Mouse (Mus musculus) fibroblast of lung, adult 2 months (primary cell): ENCODE measurements at regions not wholly inside any gene's neighbourhood (a gene's known extent, or its start where the extent isn't known, plus 50 kb on each side); places are given as distances from the start of the nearest gene placed in this dataset.

Experiments used
- DNase-seq: peaks from one replicate; pipeline ENCODE4 v3.0.0-alpha.2; 2011; ENCODE audit warnings: low read depth

DNA sequence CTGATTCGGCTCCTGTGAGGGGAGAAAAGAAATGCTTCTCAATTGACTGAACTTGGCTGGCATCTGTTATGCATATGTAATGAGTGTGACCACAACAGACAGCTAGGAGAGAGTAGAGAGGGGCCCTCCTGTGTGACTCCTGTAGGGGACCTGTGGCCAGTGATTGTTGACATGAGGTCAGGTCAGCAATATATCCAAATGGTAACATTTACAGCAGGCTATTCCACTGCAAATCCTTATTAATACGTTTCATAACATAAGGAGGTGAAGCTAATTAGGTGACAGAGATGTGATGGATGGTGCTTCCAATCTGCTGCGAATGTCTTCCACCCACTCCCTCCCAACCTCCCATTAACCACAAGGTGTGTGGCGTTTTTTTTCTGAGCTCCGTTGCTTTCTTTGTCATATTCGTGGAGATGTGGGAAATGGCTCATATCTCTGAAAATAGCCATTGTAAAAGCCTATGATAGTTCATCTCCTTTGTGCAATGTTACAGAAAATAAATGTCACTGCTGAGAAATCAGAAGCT is 309.5 kb downstream of the Irx1 start:
- DNase-seq = no peak

DNA sequence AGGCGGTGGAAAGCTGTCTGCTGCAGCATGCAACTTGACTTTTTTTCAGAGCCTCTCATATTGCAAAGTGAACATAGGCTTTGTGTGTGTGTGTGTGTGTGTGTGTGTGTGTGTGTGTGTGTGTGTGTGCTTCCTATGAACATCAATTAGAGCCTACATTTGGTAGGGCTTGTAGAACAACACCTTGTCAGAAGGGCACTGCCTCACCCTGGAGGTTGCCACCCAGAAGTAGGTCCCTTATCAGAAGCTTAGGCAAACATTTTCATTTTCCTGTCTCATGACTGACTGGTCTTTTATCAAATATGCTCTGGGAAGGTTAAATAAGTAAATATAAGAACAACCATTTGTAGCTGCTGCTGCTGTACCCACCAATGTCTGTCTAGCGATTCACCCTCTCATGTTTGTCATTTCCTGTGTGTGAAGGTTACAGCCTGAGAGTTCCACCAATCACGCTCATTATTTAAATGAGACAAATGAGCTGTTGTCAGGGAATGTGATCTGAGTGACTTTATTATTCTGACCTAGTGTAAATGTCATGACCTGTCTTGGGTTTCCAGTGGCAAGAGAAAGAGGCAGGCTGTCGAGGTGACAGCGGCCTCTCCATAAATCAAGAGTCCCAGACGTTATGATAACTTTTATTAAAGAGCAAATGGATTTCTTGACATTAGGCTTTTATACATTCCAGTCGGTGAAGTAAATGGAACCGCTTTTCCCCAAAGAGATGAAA is 310.1 kb downstream of the Irx1 start:
- no peak for DNase-seq

DNA sequence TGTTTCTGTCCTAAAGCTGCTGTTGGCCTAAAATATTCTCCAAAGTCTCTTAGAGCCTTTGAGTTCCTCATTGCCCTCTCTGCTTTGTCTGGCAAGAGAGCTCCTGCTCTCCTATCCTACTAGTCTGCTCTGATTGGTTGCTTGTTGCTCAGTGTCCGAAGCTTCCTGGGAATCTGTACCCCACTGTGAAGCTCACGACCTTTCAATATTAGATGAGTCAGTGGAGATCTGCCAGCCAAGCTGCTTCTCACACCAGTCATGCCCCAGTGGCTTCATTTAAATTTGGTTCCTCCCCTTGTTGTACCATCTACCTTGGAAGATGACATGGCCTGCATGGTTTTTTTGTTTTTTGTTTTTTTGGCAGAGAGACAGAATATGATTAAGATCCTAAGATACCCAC is 313.6 kb downstream of the Irx1 start:
- DNase-seq = no peak

DNA sequence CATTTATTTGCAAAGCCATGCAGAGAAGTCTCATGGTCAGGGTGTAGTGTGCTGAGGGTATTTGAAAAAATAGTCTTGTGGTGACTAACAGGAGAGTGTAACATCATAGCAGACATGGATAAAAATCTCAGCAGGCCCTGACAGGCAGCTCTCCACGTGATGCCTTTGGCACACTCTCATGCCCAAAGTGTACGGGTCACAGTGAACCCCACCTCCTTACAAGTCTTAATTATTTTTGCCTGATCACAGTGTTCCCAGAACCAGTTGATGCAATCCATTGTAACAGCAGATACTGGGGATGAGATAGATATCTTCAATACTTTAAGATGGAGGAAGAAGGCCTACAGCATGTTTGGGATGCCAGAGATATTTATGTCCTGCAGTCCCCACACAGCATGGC is 314.5 kb downstream of the Irx1 start:
- peak; percentile 69 for DNase-seq

DNA sequence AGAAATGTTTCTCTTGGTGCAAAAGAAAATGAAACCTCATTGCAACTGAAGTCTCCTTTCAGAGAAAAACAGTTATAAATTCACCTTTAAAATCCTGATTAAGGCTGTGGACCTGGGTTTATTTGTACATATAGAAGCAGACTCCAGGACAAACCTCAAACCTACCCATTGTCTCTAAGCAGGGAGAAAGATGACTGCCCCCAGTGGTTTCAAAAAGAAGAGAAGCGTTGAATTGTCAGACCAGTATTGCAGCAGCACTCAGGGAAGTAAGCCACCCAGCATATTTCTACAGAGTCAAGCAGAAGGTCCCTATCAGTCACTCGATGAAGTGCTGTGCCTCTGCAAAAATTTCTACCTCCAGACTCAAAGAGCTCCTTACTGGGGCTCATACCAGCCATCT is 332.1 kb downstream of the Irx1 start:
- DNase-seq = no peak

DNA sequence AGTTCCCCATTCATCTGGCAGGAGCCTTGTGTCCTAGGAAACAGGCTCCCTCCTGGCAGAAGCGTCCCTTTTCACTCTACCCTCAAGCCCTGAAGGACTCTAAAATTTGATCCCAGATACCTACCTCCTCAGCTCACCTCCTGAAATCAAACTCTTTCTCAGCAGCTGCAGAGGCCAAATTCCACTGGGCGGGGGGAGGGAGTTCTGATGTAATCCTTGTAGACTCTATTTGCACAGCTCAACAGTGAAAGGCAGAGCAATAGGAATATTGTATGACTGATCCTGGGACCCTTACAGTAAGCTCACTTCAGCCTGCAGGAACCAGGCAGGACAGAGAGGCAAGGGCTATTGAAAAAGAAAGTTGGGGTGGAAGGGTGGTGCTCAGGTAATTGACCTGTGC is 346.3 kb downstream of the Irx1 start:
- no peak for DNase-seq

DNA sequence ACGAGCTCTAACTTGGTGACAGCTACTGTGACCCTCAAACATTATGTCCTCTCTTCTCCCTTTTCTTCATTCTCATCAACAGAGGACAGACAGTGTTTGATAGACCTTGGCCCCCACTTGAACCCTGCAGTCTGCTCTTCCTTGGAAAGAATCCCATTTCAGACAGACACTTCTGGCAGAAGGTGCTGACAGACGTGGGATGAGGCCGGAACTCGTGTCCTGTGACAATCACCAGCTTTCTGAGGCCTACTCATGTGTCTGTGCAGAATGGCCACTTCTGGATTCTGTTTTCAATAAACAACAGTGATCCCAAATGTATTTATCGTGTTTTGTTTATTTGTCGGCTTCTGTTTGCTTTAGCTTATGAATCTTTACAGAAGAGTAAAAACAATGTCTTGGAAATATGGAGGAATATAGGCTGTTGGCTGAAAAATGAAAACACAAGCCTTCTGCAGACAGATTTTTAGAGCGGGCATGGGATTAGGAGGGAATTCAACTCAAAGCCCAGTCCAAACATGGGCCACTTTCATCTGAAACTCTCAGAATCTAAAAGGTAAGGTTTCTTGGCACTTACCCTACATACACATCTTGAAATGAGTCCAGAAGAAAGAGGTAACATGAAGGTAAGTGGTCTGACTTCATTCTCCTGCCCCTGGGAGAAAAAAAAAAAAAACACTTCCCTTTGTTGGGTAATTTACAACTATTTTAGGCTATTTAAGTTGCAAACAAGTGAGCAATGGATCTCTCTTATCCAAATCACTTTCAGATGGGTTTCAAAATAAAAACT is 350.9 kb downstream of the Irx1 start:
- DNase-seq = no peak

DNA sequence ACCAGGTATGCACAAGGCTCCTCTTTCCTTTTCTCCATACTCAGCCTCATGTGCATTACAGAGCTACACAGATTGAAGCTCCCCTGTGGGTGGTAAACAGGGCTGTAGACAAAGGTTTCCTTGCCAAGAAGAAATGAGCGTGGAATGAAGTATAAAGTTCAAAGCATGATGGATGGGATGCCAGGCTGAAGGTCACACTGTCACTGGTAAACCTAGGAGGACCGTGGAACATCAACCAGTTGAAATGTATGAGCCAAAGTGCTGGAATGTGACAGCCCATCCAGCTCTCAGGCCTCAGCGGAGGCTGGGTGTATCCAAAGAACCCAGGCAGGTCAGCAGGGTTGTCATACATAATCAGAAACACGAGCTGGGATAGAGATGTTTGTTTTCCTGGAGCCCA is 381.0 kb downstream of the Irx1 start:
- DNase-seq = peak; percentile 20

DNA sequence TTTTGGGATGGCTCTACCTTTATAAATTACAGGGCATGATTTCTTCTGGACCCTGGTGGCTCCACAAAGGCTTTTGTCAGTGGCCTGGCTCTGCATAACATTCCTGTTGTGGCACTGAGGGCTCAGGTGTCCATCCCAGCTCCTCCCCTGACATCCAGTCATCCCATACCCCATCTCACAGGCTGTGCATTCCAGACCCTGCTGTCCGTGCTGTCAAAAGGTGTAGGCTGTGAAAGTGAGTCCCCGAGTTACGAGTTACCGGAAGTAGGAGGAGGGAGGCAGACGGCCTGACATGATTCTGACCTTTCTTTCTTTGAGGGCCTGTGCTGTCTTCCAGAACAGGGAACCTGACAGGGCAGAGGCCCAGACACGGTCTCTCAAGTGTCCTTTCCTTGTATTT is 397.6 kb downstream of the Irx1 start:
- DNase-seq = no peak

DNA sequence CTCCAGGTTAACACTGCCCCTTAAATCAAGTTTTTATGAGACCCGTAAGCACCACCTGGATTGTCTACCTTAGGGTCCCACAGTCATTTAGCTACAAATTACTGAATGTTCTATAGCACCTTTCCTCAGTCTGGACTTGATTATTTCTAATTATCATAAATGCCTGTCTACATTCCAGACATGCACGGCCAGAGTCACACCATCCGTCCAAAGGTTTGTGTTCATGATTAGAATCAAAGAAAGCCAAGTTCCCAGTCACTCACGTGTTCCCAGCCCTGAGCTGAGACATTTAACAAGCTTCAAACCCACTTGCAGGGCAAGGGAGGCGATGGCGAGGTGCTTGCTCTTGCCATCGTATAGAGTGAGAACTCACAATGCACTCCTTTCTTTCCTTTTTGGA is 398.1 kb downstream of the Irx1 start:
- no peak for DNase-seq

DNA sequence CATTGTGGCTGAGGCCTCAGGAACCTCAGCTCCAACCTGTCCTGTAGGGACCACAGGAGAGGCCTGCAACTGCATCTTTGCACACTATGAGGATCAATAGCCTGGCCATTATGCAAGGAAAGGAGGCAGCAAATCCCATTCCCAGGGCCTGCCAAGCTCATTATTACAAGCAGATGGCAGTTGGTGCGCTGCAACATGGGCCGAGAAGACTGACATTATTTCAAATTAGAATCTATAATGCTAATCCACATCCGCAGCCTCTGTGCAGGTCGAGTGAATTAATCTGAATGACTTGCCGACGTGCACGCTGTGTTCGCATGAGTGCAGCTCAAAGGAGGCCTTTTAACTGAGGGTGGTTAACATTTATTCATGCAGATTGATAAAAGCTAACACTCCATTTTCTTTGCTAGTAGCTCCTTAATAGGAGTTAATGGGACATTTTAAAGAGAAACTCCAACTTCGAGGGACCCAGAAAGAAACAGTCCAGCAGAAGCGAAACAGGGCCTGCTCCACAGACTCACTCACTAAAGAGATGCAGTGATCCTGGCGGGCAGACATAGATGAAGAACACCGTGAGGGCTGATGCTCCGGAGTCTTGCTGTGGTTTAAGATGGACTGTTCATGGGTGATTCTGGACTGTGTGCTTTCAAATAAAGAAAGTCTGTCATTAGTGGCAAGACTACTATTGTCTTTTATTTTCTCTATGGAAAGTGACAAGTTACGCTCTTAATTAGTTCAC is 404.9 kb downstream of the Irx1 start:
- no peak for DNase-seq

DNA sequence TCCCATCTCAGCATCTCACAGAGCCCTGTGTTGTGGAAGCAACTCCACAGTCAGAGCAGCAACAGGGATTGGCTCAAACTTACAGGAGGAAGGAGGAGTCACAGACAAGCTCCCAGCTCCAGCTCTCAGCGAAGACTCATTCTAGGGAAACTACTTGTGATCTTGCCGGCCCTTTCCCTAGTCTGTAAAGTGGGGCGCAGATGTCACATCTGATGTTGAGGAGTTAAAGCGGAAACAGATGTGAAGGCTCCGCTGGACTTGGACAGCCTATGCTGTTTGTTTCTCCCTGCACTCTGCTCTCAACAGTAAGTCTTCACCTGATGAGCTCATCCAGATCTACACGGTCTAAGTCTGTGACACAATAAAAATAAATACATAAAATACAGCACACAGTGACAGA is 408.1 kb downstream of the Irx1 start:
- no peak for DNase-seq

DNA sequence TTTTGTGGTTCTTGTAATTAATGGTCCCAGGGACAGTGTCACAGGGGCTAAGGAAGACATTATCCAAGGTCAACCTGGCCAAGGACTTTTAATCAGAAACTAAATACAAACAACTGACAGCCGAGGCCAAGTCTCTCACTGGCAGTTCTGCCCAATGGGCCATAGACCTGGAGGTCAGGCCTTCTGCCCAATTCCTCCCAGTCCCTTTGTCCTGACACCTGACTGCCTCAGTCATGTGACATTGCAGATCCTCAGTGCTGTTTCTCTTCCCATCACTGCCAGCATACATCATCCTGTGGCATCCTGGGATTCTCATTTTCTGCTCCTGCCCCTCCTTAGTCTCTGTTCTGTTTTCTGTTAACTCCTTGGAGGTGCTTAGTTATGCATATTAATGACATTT is 413.4 kb downstream of the Irx1 start:
- DNase-seq = no peak

DNA sequence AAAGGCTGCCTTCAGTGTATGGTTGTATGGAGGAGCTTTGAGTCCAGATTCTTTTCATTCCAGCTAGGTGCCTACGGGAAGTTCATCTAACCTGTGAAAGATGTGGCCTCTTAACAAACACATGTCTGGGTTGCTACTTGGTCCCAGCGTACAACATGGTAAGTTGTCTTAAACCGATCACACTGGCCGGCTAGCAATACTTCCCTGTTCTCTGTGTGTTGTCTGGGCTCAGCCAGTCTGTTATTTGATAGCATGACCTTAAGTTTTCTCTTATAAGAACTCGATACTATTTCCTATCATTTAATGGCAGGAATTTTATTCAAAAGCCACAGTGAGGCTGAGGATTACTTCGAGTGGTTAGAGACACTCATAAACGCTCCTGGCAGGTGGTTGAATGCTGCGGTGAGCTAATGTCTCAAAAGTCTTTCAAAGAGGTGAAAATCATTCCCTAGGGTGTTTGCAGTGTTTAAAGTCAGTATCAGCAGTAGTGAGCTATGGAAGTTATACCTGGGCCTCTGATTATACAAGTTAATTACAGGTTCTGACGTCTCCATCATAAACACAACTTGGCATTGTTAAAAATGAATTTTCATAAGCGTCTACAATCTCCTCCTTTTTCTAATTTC is 414.2 kb downstream of the Irx1 start:
- no peak for DNase-seq

DNA sequence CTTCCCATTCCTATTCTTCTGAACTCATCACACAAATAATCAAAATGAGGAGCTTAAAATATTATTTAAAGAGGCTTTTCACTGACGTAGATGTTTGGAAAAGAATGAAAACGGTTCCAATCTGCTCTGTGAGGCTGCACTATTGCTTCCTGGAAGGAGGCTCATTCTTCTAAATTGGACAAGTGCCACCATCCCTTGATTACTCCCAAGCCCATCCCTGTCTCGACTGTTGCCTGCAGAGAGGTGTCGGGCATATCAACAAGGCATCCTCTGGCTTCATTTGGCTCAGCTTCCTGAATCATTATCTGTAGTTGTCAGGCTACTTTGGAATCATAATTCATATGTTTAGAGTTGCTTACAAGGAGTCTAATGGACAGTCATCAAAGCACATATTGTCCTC is 425.3 kb downstream of the Irx1 start:
- no peak for DNase-seq

DNA sequence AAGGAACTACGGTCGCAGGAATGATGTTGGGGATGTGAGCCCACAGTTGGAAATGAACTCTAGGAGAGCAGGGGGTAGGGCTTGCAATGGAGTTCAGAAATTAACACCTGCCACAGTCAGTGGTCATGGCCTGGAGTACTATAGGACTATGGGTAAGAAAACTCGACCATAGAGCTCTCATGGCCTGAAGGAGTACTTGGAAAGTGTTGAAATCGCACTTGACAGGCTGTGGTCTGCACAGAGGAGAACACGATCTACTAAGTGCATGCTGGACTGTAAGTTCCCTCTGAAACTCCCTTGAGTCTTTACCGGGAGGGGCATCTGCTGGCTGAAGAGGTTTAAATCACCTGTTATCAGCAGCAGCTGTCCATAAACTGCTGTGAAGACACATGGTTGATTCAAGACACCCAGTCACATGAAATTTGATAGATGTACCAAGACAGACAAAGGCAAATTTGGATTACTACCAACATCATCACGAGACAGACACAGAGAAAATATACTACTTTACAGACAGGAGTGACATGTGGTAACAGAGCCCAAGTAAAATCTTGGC is 430.6 kb downstream of the Irx1 start:
- DNase-seq = no peak

DNA sequence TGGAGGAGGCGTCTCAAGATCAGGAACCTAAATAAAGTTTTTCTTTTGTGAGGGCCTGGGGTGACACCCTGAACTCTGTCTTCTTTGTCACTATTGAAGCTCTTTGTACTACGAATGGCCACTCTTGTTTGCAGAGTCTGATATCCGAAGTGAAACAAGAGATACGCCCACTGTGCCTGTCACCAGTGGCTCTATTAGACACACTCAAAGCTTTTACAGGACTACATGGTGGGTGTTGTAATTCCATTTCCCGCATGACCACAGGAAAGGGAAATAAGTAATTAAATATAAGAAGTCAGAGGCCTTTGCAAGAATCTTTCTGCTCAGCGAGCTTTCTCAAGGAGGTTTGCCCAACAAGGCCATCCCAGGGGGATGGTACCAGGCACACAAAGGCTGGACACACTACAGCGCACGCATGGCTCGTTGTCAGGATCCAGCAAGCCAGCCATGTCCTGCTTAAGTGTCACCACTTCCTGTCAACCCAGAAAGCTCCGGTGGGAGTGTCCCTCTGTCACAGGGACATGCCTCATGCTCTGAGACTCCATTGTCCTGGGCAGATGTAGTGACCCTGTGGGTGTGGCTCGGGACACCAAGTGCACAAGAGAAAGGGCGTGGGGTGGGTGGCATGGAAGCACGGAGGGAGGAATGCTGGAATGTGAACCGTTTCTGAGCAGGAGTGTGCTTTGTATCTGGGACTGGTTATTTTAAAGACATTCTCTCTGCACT is 434.0 kb downstream of the Irx1 start:
- no peak for DNase-seq

DNA sequence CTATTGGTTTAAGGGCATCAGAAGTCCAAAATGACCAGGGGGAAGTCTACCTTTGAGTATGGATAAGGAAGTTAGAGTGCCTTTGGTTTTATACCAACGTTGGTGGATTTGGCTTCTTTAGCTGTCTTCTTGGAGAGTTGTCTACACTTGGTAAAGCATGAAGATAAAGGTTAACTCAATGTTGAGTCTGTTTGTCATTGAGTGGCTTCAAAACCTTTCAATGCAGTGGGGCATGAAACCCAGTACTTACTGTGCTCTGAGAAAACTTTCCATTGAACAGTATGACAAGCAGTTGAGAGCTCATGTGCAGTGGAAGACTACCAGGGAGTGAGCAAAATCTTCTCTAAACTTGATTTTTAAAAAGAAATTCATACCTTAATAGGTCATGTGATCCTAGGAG is 445.7 kb downstream of the Irx1 start:
- no peak for DNase-seq

DNA sequence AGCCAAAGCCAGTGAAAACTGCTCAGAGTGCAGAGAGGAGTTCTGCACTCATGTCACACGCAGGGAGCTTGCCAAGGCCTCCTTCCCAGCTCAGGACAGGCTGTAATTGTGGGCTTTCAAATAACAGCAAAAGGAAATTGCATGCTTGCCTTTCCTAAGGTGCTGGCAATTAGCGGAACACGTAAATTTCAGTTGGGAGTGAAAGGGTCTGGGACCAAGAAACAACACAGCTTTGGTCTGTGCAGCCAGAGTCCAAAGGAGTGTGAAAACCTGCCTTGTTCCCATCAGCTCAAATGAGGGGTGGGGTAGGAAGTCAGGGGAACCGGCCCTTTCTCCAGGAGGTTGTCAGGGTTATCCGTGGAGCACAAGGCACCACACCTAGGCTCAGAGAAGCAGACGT is 450.3 kb downstream of the Irx1 start:
- no peak for DNase-seq

DNA sequence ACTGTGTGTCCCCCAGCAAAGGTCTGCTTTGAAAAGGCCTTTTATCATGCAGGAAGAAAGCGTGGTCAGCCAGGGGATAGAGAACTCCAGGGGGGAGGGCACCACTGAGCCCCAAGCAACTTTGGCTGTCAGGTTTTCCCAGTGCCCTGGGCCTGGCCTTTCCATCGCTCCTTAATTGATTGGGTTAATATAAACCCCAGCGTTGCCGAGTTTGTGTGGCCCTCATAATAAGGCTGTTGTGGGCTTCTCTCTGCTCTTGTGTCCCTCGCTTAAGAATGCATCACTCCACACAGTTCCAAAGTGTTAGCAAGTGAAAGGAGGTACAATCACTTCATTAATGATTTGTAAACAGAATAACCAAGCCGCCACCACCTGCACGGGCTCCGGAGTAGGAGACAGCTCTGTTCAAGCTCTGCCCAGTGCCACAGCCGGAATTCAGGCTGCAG is 455.5 kb downstream of the Irx1 start:
- DNase-seq = no peak

DNA sequence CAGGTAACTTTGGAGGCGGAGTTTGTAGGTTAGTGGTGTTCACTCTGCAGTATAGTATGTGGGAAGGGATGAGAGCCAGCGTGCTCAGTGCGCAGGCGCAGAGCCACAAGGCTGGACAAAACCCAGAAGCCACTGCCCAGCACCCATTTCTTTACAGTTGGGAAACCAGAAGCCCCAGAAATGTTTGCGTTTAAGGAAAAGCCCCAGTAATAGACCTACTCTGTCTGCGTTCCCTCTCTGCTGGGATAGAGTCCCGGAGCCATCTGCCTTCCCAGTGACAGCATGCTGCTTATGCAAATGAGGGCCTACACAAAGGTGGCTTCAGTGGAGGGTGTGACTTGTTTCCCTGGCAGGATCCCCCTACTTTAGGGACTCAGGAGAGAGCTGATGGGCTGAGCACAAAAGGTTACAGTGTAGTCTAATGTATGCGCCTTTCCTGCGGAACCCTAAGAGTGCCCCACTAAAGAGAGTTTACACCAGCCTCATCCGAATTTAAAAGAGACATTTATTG is 456.0 kb downstream of the Irx1 start:
- no peak for DNase-seq
